ENCODE assay signal across 13 mouse cellular contexts in genomic region chr16:24205594-24205993, GRCm38 (mm10).
DNase-seq lines count a peak whose midpoint lies in the region; ATAC-seq and TF ChIP-seq lines count a peak whose summit lies in the region.
"Had no signal": no experiment of that assay in that cellular context is flagged by ENCODE, and none has a peak within 500 bp of the region (broad histone marks: within the 10 kb centered on the region; RNA-seq: fewer than 3 reads in every experiment).

No protein-coding gene starts in this region.

- TF ChIP-seq CTCF in lung, postnatal 0 days (IDR thresholded peaks at IDR 0.05): no peak

- no peak overlapping the region for H3K9ac ChIP-seq in hindbrain, embryonic 14.5 days
- no peak overlapping the region for H3K9ac ChIP-seq in lung, postnatal 0 days (replicated peaks; ENCODE audit: low read depth)
- H3K9ac ChIP-seq in liver, embryonic 12.5 days: no peak overlapping the region
- H3K9ac ChIP-seq: forebrain, embryonic 13.5 days; hindbrain, embryonic 15.5 days; midbrain, embryonic 13.5 days had no signal

- DNase-seq in hindbrain, embryonic 10.5 days (ENCODE audit: low spot score): no peak
- no peak for DNase-seq in hindbrain, embryonic 14.5 days (ENCODE audit: low spot score)
- peak; percentile 23 for DNase-seq in embryonic facial prominence, embryonic 10.5 days (ENCODE audit: low spot score)
- DNase-seq in kidney, adult 8-10 months: peak; percentile 45 to 60
- DNase-seq in lung, postnatal 0 days (ENCODE audit: low spot score): no peak
- no peak for DNase-seq in ovary, postnatal 14 days (ENCODE audit: low spot score)
- no peak for DNase-seq in heart, postnatal 25 days (ENCODE audit: low spot score)
- DNase-seq: liver had no signal

- no peak for TF ChIP-seq EP300 in lung, postnatal 0 days (IDR thresholded peaks at IDR 0.05)

- H3K27ac ChIP-seq in hindbrain, embryonic 10.5 days: 0 out of 2 replicates have a peak overlapping the region, but pooled peaks have one; percentile 29
- H3K27ac ChIP-seq in hindbrain, embryonic 14.5 days: no peak overlapping the region
- H3K27ac ChIP-seq in embryonic facial prominence, embryonic 10.5 days (replicated peaks): no peak overlapping the region
- peak overlapping the region; percentile 43; the same call in 1 of the 2 replicates for H3K27ac ChIP-seq in lung, postnatal 0 days (ENCODE audit: low read length)
- no peak overlapping the region for H3K27ac ChIP-seq in liver, embryonic 12.5 days
- H3K27ac ChIP-seq: forebrain, embryonic 13.5 days; hindbrain, embryonic 15.5 days; midbrain, embryonic 13.5 days had no signal

- no peaks in the 10 kb centered on the region for H3K27me3 ChIP-seq in hindbrain, embryonic 10.5 days (ENCODE audit: insufficient read depth, poor library complexity, severe bottlenecking)
- H3K27me3 ChIP-seq in hindbrain, embryonic 14.5 days (ENCODE audit: control insufficient read depth, insufficient read depth, low read length): no peaks in the 10 kb centered on the region
- no peaks in the 10 kb centered on the region for H3K27me3 ChIP-seq in embryonic facial prominence, embryonic 10.5 days (replicated peaks; ENCODE audit: low read depth, poor library complexity, severe bottlenecking)
- H3K27me3 ChIP-seq in lung, postnatal 0 days (replicated peaks; ENCODE audit: insufficient read depth, low read length): no peaks in the 10 kb centered on the region
- H3K27me3 ChIP-seq in liver, embryonic 12.5 days (replicated peaks): no peaks in the 10 kb centered on the region
- H3K27me3 ChIP-seq: forebrain, embryonic 13.5 days; hindbrain, embryonic 15.5 days; midbrain, embryonic 13.5 days had no signal

- H3K36me3 ChIP-seq in hindbrain, embryonic 10.5 days: no peaks in the 10 kb centered on the region
- no peaks in the 10 kb centered on the region for H3K36me3 ChIP-seq in hindbrain, embryonic 14.5 days (replicated peaks; ENCODE audit: control insufficient read depth, insufficient read depth)
- no peaks in the 10 kb centered on the region for H3K36me3 ChIP-seq in embryonic facial prominence, embryonic 10.5 days (replicated peaks)
- no peaks in the 10 kb centered on the region for H3K36me3 ChIP-seq in lung, postnatal 0 days (ENCODE audit: insufficient read depth, low read length)
- no peaks in the 10 kb centered on the region for H3K36me3 ChIP-seq in liver, embryonic 12.5 days
- H3K36me3 ChIP-seq: hindbrain, embryonic 15.5 days; midbrain, embryonic 13.5 days had no signal

- no peak overlapping the region for H3K4me3 ChIP-seq in hindbrain, embryonic 10.5 days
- H3K4me3 ChIP-seq in hindbrain, embryonic 14.5 days (replicated peaks; ENCODE audit: low read length): no peak overlapping the region
- H3K4me3 ChIP-seq in embryonic facial prominence, embryonic 10.5 days: no peak overlapping the region
- no peak overlapping the region for H3K4me3 ChIP-seq in lung, postnatal 0 days (ENCODE audit: low read depth, low read length)
- H3K4me3 ChIP-seq in liver, embryonic 12.5 days: no peak overlapping the region
- H3K4me3 ChIP-seq: forebrain, embryonic 13.5 days; hindbrain, embryonic 15.5 days; midbrain, embryonic 13.5 days had no signal

- no peak overlapping the region for H3K4me2 ChIP-seq in hindbrain, embryonic 14.5 days (replicated peaks)
- no peak overlapping the region for H3K4me2 ChIP-seq in lung, postnatal 0 days (replicated peaks; ENCODE audit: low read depth, low read length)
- no peak overlapping the region for H3K4me2 ChIP-seq in liver, embryonic 12.5 days
- H3K4me2 ChIP-seq: forebrain, embryonic 13.5 days; heart, embryonic 11.5 days; hindbrain, embryonic 15.5 days; midbrain, embryonic 13.5 days had no signal

- WGBS in hindbrain, embryonic 10.5 days: 78% methylated on average over 5 of the region's 5 CpGs
- WGBS in hindbrain, embryonic 14.5 days: 81% methylated on average over 5 of the region's 5 CpGs
- WGBS in embryonic facial prominence, embryonic 10.5 days: 60% methylated on average over 5 of the region's 5 CpGs
- 48% methylated on average over 5 of the region's 5 CpGs for WGBS in lung, postnatal 0 days
- 68% methylated on average over 5 of the region's 5 CpGs for WGBS in liver, embryonic 12.5 days (ENCODE audit: insufficient replicate concordance)

- peaks cover 15% of the 10 kb centered on the region for H3K4me1 ChIP-seq in hindbrain, embryonic 10.5 days (replicated peaks)
- H3K4me1 ChIP-seq in hindbrain, embryonic 14.5 days (replicated peaks; ENCODE audit: control insufficient read depth, insufficient read depth, low read length): no peaks in the 10 kb centered on the region
- peaks cover 32% of the 10 kb centered on the region for H3K4me1 ChIP-seq in embryonic facial prominence, embryonic 10.5 days
- H3K4me1 ChIP-seq in lung, postnatal 0 days (ENCODE audit: insufficient read depth, low read depth, low read length): peaks cover 8% of the 10 kb centered on the region; the same call in 1 of the 2 replicates
- no peaks in the 10 kb centered on the region; the same call in 1 of the 2 replicates for H3K4me1 ChIP-seq in liver, embryonic 12.5 days
- H3K4me1 ChIP-seq: forebrain, embryonic 13.5 days; hindbrain, embryonic 15.5 days; midbrain, embryonic 13.5 days had no signal

- intact Hi-C loops in heart, postnatal 25 days (cut with DNase I): no loop called here

- no peaks in the 10 kb centered on the region for H3K9me3 ChIP-seq in hindbrain, embryonic 10.5 days
- no peaks in the 10 kb centered on the region for H3K9me3 ChIP-seq in hindbrain, embryonic 14.5 days (ENCODE audit: control insufficient read depth, low read length)
- no peaks in the 10 kb centered on the region for H3K9me3 ChIP-seq in embryonic facial prominence, embryonic 10.5 days
- H3K9me3 ChIP-seq in lung, postnatal 0 days (ENCODE audit: low read length): no peaks in the 10 kb centered on the region
- H3K9me3 ChIP-seq in liver, embryonic 12.5 days (replicated peaks): no peaks in the 10 kb centered on the region
- H3K9me3 ChIP-seq: forebrain, embryonic 13.5 days; hindbrain, embryonic 15.5 days; midbrain, embryonic 13.5 days had no signal

- no peak for ATAC-seq in hindbrain, embryonic 14.5 days (ENCODE audit: low FRiP score)
- peak; percentile 47 for ATAC-seq in lung, postnatal 0 days
- no peak for ATAC-seq in liver, embryonic 12.5 days
- ATAC-seq: forebrain, embryonic 13.5 days; midbrain, embryonic 13.5 days had no signal

Comparison
In these comparisons a context has a peak if more than half of its experiments do, and no peak if none do; other contexts are left out.
1. H3K27ac ChIP-seq: peak in hindbrain, embryonic 10.5 days (single experiment) and lung, postnatal 0 days (single experiment); none in hindbrain, embryonic 14.5 days (single experiment), embryonic facial prominence, embryonic 10.5 days (single experiment) and liver, embryonic 12.5 days (single experiment).
2. DNase-seq: peak in embryonic facial prominence, embryonic 10.5 days (single experiment) and kidney, adult 8-10 months (2 of 2); none in hindbrain, embryonic 10.5 days (single experiment), hindbrain, embryonic 14.5 days (single experiment), lung, postnatal 0 days (single experiment), ovary, postnatal 14 days (single experiment) and heart, postnatal 25 days (single experiment).